Mouse (Mus musculus) ES-Bruce4 (cell line): ENCODE measurements around the gene Ccm2l.

Source experiments
- CTCF ChIP-seq: IDR thresholded peaks from one replicate; pipeline ENCODE4 v1.8.1; 2011; ENCODE audit warnings: low read depth, low read length
- POLR2A ChIP-seq: IDR thresholded peaks from one replicate; pipeline ENCODE4 v1.8.1; 2011; ENCODE audit warnings: low read length; ENCODE audit not compliant: insufficient read depth

GRCm38 (mm10) chr2:153121821-153122615 lies 56.3 kb downstream of the Ccm2l start:
- no peak for TF ChIP-seq CTCF
- TF ChIP-seq POLR2A = no peak
